Mouse (Mus musculus) cerebellum, adult 2 months (tissue): ENCODE measurements around the gene Zfp661.

Source experiments
- CTCF ChIP-seq: fragments of 200-500 bp; IDR thresholded peaks from 2 replicates; pipeline ENCODE4 v1.5.1; 2011; ENCODE audit warnings: low read depth, mild to moderate bottlenecking, control low read depth, low read length, moderate library complexity, borderline replicate concordance; ENCODE audit not compliant: insufficient read depth
- POLR2A ChIP-seq: fragments of 200-500 bp; IDR thresholded peaks from 2 replicates; pipeline ENCODE4 v1.6.1; 2011; ENCODE audit warnings: low read length, control low read depth, borderline replicate concordance; ENCODE audit not compliant: insufficient read depth

DNA sequence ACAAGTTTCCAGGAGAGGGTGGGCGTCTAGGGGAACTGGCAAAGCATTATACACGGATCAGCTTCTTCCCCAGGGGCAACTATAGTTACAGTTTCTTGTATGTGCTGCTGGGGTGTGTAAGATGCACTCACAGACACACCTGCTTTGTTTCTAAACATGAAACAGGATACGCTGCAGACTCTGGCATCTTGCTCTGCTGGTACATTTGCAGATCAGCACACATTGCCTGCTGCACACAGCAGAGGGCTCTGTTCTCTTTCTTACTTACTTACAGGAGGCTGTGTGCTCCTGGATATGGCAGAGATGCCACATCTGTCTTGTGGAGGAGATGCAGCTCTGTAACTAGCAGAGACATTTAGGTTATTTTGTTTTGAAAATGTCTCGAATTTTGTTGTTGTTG is 3.9 kb upstream of the Zfp661 start:
- TF ChIP-seq POLR2A (no peak), CTCF (no peak)
